Mouse (Mus musculus) layer of hippocampus, adult 11-12 months (tissue): ENCODE results near the gene Phyhipl.

Experiments
- DNase-seq: peaks from one replicate; pipeline ENCODE4 v3.0.0; 2022; ENCODE audit warnings: low spot score

Gene Phyhipl

GRCm38 (mm10) chr10:70655828-70656227 is at the start of gene Phyhipl:
Gene Phyhipl, minus strand, starts transcription at chr10:70655965.
- no peak for DNase-seq

- no peak for DNase-seq
Measured at GRCm38 (mm10) chr10:70703211-70703610, 47.4 kb upstream of the Phyhipl start.

GRCm38 (mm10) chr10:70699581-70699980 is 43.8 kb upstream of the Phyhipl start:
- no peak for DNase-seq

- DNase-seq: no peak
Measured at GRCm38 (mm10) chr10:70698014-70698413, 42.2 kb upstream of the Phyhipl start.

- DNase-seq: no peak
Measured at GRCm38 (mm10) chr10:70696748-70697585, 41.2 kb upstream of the Phyhipl start.

GRCm38 (mm10) chr10:70689346-70689745 is 33.6 kb upstream of the Phyhipl start:
- DNase-seq: no peak

- DNase-seq: no peak
Measured at GRCm38 (mm10) chr10:70688881-70689280, 33.1 kb upstream of the Phyhipl start.

- no peak for DNase-seq
Measured at GRCm38 (mm10) chr10:70686941-70687703, 31.4 kb upstream of the Phyhipl start.

GRCm38 (mm10) chr10:70686505-70686904 is 30.7 kb upstream of the Phyhipl start:
- peak; percentile 61 for DNase-seq

- DNase-seq: no peak
Measured at GRCm38 (mm10) chr10:70683508-70683907, 27.7 kb upstream of the Phyhipl start.

- DNase-seq: no peak
Measured at GRCm38 (mm10) chr10:70677946-70678345, 22.2 kb upstream of the Phyhipl start.

GRCm38 (mm10) chr10:70656272-70656671 is 507 bp upstream of the Phyhipl start:
- no peak for DNase-seq

- DNase-seq: no peak
Measured at GRCm38 (mm10) chr10:70654655-70655054, 1.1 kb downstream of the Phyhipl start.

GRCm38 (mm10) chr10:70654139-70654538 is 1.6 kb downstream of the Phyhipl start:
- no peak for DNase-seq

- DNase-seq: no peak
Measured at GRCm38 (mm10) chr10:70651769-70652648, 3.8 kb downstream of the Phyhipl start.

GRCm38 (mm10) chr10:70648831-70649230 is 6.9 kb downstream of the Phyhipl start:
- peak; percentile 59 for DNase-seq

- DNase-seq: no peak
Measured at GRCm38 (mm10) chr10:70643131-70643530, 12.6 kb downstream of the Phyhipl start.

GRCm38 (mm10) chr10:70640896-70641596 is 14.7 kb downstream of the Phyhipl start:
- DNase-seq: no peak

GRCm38 (mm10) chr10:70640075-70640737 is 15.6 kb downstream of the Phyhipl start:
- peak; percentile 39 for DNase-seq

GRCm38 (mm10) chr10:70637640-70638328 is 18.0 kb downstream of the Phyhipl start:
- DNase-seq: no peak
